Mouse (Mus musculus): ENCODE measurements around the gene Tmem201.

DNA sequence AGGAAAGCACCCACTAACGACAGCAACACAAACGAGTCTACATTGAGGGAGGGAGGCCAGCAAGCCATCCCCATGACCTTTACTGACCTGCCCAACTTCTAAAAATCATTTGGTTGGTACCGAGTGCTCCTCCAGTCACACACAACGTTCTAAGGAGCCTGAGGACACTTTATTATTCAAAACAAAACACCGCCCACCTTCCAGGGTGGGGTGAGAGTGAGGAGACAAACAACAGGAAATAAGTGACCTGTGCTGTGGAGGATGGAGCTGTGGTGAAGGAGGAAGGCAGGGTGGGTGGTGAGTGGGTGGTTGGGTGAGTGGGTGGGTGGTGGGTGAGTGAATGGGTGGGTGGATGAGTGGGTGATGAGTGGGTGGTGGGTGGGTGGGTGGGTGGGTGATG, 21.7 kb upstream of the Tmem201 start:
- no peak for TF ChIP-seq CTCF (IDR thresholded peaks at IDR 0.05; ENCODE audit: borderline replicate concordance, extremely low read depth, insufficient read depth, insufficient read length)
- no peak for TF ChIP-seq POLR2A (IDR thresholded peaks at IDR 0.05; ENCODE audit: borderline replicate concordance, extremely low read depth, insufficient read depth, insufficient read length, poor library complexity, severe bottlenecking)
